Mouse (Mus musculus) ES-E14 (cell line): Measurements from ENCODE around the gene Dclk1.

Experiments
- CHD2 ChIP-seq: IDR thresholded peaks from 2 replicates; pipeline ENCODE4 v1.6.1; 2014; ENCODE audit warnings: mild to moderate bottlenecking, low read depth, low read length, inconsistent platforms
- HCFC1 ChIP-seq: IDR thresholded peaks from 2 replicates; pipeline ENCODE4 v1.6.1; 2012; ENCODE audit warnings: low read length, inconsistent platforms, borderline replicate concordance; ENCODE audit not compliant: insufficient read depth
- MAFK ChIP-seq: IDR thresholded peaks from 2 replicates; pipeline ENCODE4 v1.6.1; 2014; ENCODE audit warnings: mild to moderate bottlenecking, low read depth, low read length, inconsistent platforms; ENCODE audit not compliant: insufficient read depth
- ZC3H11A ChIP-seq: IDR thresholded peaks from 2 replicates; pipeline ENCODE4 v1.6.1; 2012; ENCODE audit warnings: low read depth, mild to moderate bottlenecking, inconsistent platforms, low read length, borderline replicate concordance
- ZNF384 ChIP-seq: IDR thresholded peaks from 2 replicates; pipeline ENCODE4 v1.6.1; 2012; ENCODE audit warnings: low read depth, low read length, inconsistent platforms

DNA sequence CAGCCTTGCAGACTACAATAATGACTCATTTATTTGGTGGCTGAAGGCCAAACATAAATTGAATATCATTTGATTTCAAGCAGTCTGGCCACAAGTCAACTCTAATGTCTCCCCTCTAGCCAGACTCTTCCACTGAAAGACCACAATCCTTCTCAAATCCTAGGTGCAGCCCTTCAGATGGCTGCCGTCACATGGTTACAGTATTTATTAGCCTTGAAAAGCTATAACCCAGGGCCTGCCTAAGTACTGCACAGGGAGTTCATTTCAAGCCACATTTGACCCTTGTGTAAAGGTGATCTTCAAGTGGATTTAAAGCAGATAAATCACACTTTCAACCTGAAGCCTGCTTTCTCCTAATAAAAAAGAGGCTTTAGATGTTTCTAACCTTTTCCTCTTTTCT lies 192.1 kb downstream of the Dclk1 start:
- TF ChIP-seq MAFK = no peak
- TF ChIP-seq ZNF384 = no peak
- TF ChIP-seq CHD2 = no peak
- no peak for TF ChIP-seq HCFC1
- no peak for TF ChIP-seq ZC3H11A
